Comparison of ENCODE assay signal across 21 mouse cellular contexts in the genomic region with DNA sequence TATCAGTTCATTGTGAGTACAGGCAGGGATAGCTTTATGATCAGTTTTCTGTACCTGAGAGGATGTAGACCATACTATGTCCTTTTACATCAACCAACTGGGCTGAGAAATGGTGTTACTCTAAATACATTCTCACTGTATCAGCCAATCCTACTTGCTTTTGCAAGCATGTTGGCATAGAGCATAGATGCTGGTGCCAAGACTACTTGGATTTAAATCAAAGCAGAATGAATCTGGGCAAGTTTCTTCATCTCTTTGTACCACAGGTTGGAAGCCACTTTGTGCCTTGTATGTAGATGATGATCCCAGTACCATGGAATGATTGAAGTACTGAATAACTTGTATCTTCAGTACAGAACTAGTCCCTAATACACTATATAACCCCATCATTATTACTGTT.
DNase-seq lines count a peak whose midpoint lies in the region; ATAC-seq and TF ChIP-seq lines count a peak whose summit lies in the region.
"Had no signal": no experiment of that assay in that cellular context is flagged by ENCODE, and none has a peak within 500 bp of the region (broad histone marks: within the 10 kb centered on the region; RNA-seq: fewer than 3 reads in every experiment).

No protein-coding gene starts in this region.

- peak; percentile 3 to 21 for DNase-seq in cerebellum, postnatal 10 days
- DNase-seq in cerebellum, adult 9-10 months, result no peak
- DNase-seq in forebrain, postnatal 0 days, result peak; percentile 53
- no peak for DNase-seq in forebrain, embryonic 11.5 days (ENCODE audit: low spot score)
- peak; percentile 26 for DNase-seq in adipocyte (ENCODE audit: low spot score)
- DNase-seq in fat pad, adult 2 months (ENCODE audit: extremely low read depth, low read depth, low spot score), result peak; percentile 26
- DNase-seq in kidney, postnatal 10 days, result no peak
- DNase-seq: adrenal gland, adult 2 months; cerebellum, postnatal 25 days; gastrocnemius, postnatal 10 days; heart, adult 2 months; heart, postnatal 14 days; kidney, adult 9 months had no signal

- H3K4me3 ChIP-seq in forebrain, postnatal 0 days (ENCODE audit: low read depth, low read length), result no peak overlapping the region
- H3K4me3 ChIP-seq in forebrain, embryonic 11.5 days (ENCODE audit: low read depth, low read length), result no peak overlapping the region
- H3K4me3 ChIP-seq: embryonic facial prominence, embryonic 12.5 days; heart, adult 2 months; heart, embryonic 15.5 days had no signal

- no peak overlapping the region for H3K27ac ChIP-seq in forebrain, postnatal 0 days (ENCODE audit: low read depth, low read length)
- H3K27ac ChIP-seq in forebrain, embryonic 11.5 days (ENCODE audit: low read depth, low read length), result no peak overlapping the region
- H3K27ac ChIP-seq: embryonic facial prominence, embryonic 12.5 days; heart, adult 2 months; heart, embryonic 15.5 days; hindbrain, embryonic 14.5 days had no signal

- H3K27me3 ChIP-seq in forebrain, postnatal 0 days (ENCODE audit: insufficient read depth, low read length), result no peaks in the 10 kb centered on the region
- H3K27me3 ChIP-seq in forebrain, embryonic 11.5 days (ENCODE audit: control insufficient read depth, insufficient read depth, low read length), result no peaks in the 10 kb centered on the region
- H3K27me3 ChIP-seq: CH12.LX; embryonic facial prominence, embryonic 12.5 days; heart, embryonic 15.5 days; Patski had no signal

- no peaks in the 10 kb centered on the region for H3K4me1 ChIP-seq in forebrain, postnatal 0 days (ENCODE audit: insufficient read depth)
- H3K4me1 ChIP-seq in forebrain, embryonic 11.5 days (replicated peaks; ENCODE audit: control insufficient read depth, insufficient read depth, low read length), result peaks cover 2% of the 10 kb centered on the region; the same call in 1 of the 2 replicates

- no peak overlapping the region for H3K9ac ChIP-seq in forebrain, postnatal 0 days
- H3K9ac ChIP-seq in forebrain, embryonic 11.5 days (ENCODE audit: low read length), result no peak overlapping the region
- H3K9ac ChIP-seq: embryonic facial prominence, embryonic 12.5 days; heart, embryonic 15.5 days; hindbrain, embryonic 14.5 days had no signal

- H3K36me3 ChIP-seq in forebrain, postnatal 0 days (ENCODE audit: insufficient read depth), result no peaks in the 10 kb centered on the region
- H3K36me3 ChIP-seq in forebrain, embryonic 11.5 days (ENCODE audit: control insufficient read depth, insufficient read depth, low read length), result no peaks in the 10 kb centered on the region
- H3K36me3 ChIP-seq: embryonic facial prominence, embryonic 12.5 days; heart, embryonic 15.5 days had no signal

- no peak overlapping the region for H3K4me2 ChIP-seq in forebrain, postnatal 0 days (ENCODE audit: low read depth)
- H3K4me2 ChIP-seq in forebrain, embryonic 11.5 days (ENCODE audit: low read depth, low read length, severe bottlenecking), result no peak overlapping the region
- H3K4me2 ChIP-seq: embryonic facial prominence, embryonic 12.5 days; heart, embryonic 11.5 days; heart, embryonic 15.5 days; hindbrain, embryonic 14.5 days had no signal

- ATAC-seq in forebrain, postnatal 0 days, result no peak
- ATAC-seq in forebrain, embryonic 11.5 days (replicated peaks; ENCODE audit: low FRiP score), result no peak
- ATAC-seq: activated CD4-positive, CD25-positive, alpha-beta regulatory T cell, adult 4 months; intestine, postnatal 0 days; Patski had no signal

- H3K9me3 ChIP-seq in forebrain, postnatal 0 days (ENCODE audit: low read length), result no peaks in the 10 kb centered on the region
- no peaks in the 10 kb centered on the region for H3K9me3 ChIP-seq in forebrain, embryonic 11.5 days (ENCODE audit: control insufficient read depth, low read length)
- H3K9me3 ChIP-seq: embryonic facial prominence, embryonic 12.5 days; heart, embryonic 15.5 days had no signal

- TF ChIP-seq CTCF in forebrain, postnatal 0 days (IDR thresholded peaks at IDR 0.05; ENCODE audit: low read depth), result no peak

Comparison
In these comparisons a context has a peak if more than half of its experiments do, and no peak if none do; other contexts are left out.
1. DNase-seq: peak in cerebellum, postnatal 10 days (2 of 2), forebrain, postnatal 0 days (single experiment), adipocyte (single experiment) and fat pad, adult 2 months (single experiment); none in cerebellum, adult 9-10 months (single experiment), forebrain, embryonic 11.5 days (single experiment) and kidney, postnatal 10 days (single experiment).